Mouse (Mus musculus) adrenal gland, adult 8-10 months (tissue): Measurements from ENCODE around the gene Pnldc1. TPM values are rescaled to one million over a fixed set of nuclear protein-coding genes. Genes with fewer than 3 reads are reported as not detected.

Experiments used
- DNase-seq: peaks from one replicate; pipeline ENCODE4 v3.0.0; 2022
- microRNA-seq, 2 experiments: library from miRNA; unstranded; fragments of <30 nt; microRNA quantifications; one replicate each; pipeline ENCODE4 v1.2.0; 2022
- total RNA-seq, 4 experiments: library from RNA; stranded (reverse); gene quantifications; 2 replicates each; pipeline ENCODE4 v1.2.4; 2022

Pnldc1 gene
- total RNA-seq, 4 experiments from 2014 or later = 3.0 to 4.1 (median 3.5) TPM

- DNase-seq = no peak
Observed at GRCm38 (mm10) chr17:12857395-12857794, 52.6 kb downstream of the Pnldc1 start.

DNA sequence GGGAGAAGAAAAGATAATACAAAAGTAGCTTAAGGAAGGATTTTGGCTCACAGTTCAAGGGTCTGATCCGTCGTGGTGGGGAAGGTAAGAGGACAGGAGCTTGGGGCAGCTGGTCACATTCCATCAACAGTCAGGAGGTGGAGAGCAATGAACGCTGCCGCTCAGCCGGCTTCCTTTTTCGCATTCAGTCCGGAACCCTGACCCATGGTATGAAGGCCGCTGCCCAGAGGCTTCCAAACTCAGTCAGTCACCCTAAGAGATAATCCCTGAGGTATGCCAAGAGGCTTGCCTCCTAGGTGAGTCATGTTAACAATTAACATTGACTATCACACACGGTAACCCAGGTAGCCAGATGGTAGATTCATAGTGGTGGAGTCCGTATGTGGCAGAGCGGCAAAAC lies 55.6 kb downstream of the Pnldc1 start:
- no peak for DNase-seq

DNA sequence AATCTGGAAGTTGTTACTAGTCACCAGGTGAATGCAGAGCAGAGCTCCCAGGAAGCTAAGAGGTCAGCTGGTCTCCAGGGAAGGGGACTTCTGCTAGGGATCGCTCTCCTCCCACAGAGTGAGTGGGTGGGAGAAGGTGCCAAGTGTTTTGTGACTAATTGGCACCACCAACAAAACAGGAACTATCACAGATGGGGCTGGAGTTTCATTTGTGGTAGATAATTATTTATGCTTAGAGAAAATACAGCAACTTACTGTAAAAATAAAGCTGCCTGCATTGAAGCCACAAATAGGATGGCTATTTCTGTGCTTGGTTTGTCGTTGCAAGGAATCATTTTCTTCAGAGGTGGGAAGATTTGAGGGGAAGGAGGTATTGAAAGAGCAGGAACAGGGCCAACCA lies 56.2 kb downstream of the Pnldc1 start:
- DNase-seq = no peak

- no peak for DNase-seq
Observed at GRCm38 (mm10) chr17:12851689-12852088, 58.3 kb downstream of the Pnldc1 start.

DNA sequence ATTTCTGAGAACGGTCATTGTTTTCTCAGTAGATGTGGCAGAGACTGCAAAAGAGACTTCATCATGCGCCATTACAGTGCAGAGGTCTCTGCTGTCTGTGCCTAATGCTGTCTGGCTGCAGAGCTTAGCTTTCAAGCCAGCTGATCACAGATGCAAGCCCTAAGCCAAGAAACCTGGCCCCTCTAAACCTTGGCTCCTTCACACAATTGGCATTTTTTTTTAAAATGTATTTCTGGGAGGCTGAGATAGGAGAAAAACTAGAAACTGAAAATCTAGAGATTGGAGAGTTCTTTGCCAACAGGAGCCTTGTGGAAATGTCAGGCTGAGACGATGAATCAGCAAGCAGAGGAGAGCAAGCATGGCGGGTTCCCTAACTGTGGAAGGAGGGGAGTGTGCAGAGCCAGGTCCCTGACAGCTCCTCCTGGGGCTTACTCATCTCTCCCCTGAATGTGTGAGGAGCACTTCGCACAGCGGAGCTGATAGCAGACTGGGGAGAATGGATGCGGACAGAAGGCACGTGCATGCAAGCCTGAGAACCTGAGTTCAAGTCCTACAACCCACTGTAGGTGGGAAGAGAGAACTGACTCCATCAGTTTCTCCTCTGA lies 60.1 kb downstream of the Pnldc1 start:
- DNase-seq = no peak

GRCm38 (mm10) chr17:12847736-12848135 lies 62.3 kb downstream of the Pnldc1 start:
- no peak for DNase-seq

GRCm38 (mm10) chr17:12846474-12846873 lies 63.6 kb downstream of the Pnldc1 start:
- no peak for DNase-seq

DNA sequence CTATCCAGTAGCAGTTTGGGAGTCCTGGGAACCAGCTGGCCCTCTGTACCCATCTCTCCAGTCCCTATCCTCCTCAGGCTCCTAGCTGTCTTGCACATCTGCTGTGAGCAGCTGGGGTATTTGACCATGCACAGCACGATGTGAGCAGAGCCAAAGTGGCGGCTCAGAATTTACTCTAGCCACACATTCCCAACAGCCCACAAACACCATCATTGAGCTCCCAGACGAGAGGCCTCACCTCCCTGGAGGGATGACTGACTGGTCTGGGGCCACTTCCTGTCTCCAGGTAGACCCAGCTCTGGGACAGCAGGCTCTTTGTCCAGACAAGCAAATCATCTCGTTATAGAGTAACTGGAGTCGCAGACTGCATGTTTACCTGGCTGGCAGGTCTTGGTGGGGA lies 64.2 kb downstream of the Pnldc1 start:
- no peak for DNase-seq

GRCm38 (mm10) chr17:12844540-12844939 lies 65.5 kb downstream of the Pnldc1 start:
- DNase-seq = no peak

- DNase-seq = no peak
Observed at GRCm38 (mm10) chr17:12843826-12844225, 66.2 kb downstream of the Pnldc1 start.

- DNase-seq = no peak
Observed at GRCm38 (mm10) chr17:12839475-12840267, 70.4 kb downstream of the Pnldc1 start.

Small RNA genes lying within 50 kb of the gene (microRNA-seq; reads per million reads assigned to microRNA genes)
- gene Gm24085 = 0 reads per million in 2 experiments

Other genes with a start within 250 kb of the Pnldc1 start
- under 1 TPM in 3 of 4 experiments, not detected in 1; 0.23 to 0.37 (median 0.30) TPM for gene Slc22a1, start 234.4 kb downstream of the Pnldc1 start, total RNA-seq
- 10 to 100 TPM; 75.7 to 93.3 (median 83.9) TPM for gene Igf2r, start 140.6 kb downstream of the Pnldc1 start, total RNA-seq
- gene Mas1, start 42.1 kb downstream of the Pnldc1 start, total RNA-seq = under 1 TPM in 1 of 4 experiments, not detected in 3; 0.24 TPM
- gene Mrgprh, start 34.2 kb downstream of the Pnldc1 start, total RNA-seq = under 1 TPM in 1 of 4 experiments, not detected in 3; 0.13 TPM
- gene Tcp1, start 5.5 kb upstream of the Pnldc1 start, total RNA-seq = 100 to 1,000 TPM; 172 to 223 (median 192) TPM
- gene Mrpl18, start 6.1 kb upstream of the Pnldc1 start, total RNA-seq = 10 to 100 TPM; 58.6 to 69.0 (median 62.7) TPM
- gene Acat3, start 30.4 kb upstream of the Pnldc1 start, total RNA-seq = 1 to 10 TPM in 3 of 4 experiments, under 1 TPM in 1; 0.99 to 2.2 (median 1.4) TPM
- 10 to 100 TPM; 70.0 to 86.0 (median 80.9) TPM for gene Acat2, start 50.5 kb upstream of the Pnldc1 start, total RNA-seq
- 10 to 100 TPM; 56.8 to 69.3 (median 63.1) TPM for gene Wtap, start 83.9 kb upstream of the Pnldc1 start, total RNA-seq
- gene Sod2, start 96.6 kb upstream of the Pnldc1 start, total RNA-seq = 100 to 1,000 TPM; 251 to 373 (median 320) TPM
- under 1 TPM in 3 of 4 experiments, not detected in 1; 0.51 to 0.92 (median 0.63) TPM for gene Gpr31b, start 142.1 kb upstream of the Pnldc1 start, total RNA-seq
- gene Tcp10b, start 150.9 kb upstream of the Pnldc1 start, total RNA-seq = 1 to 10 TPM in 2 of 4 experiments, under 1 TPM in 2; 0.61 to 2.7 (median 1.1) TPM
- gene Unc93a, start 221.6 kb upstream of the Pnldc1 start, total RNA-seq = under 1 TPM in 3 of 4 experiments, not detected in 1; 0.27 to 0.49 (median 0.44) TPM